Mouse (Mus musculus) midbrain, embryonic 11.5 days (tissue): ENCODE measurements around the gene Arpc4. TPM values are rescaled to one million over a fixed set of nuclear protein-coding genes. Genes with fewer than 3 reads are reported as not detected.

Experiments
- ATAC-seq: fragments of 200-750 bp; cut with Nextera tagmentation; 2 replicates; pipeline ENCODE4 v1.8.0; 2017; ENCODE audit warnings: moderate TSS enrichment, moderate library complexity; ENCODE audit not compliant: low FRiP score
- DNase-seq: peaks from one replicate; pipeline ENCODE4 v3.0.0; 2015; ENCODE audit warnings: low spot score; ENCODE audit errors: missing footprints
- H3K27ac ChIP-seq: fragments of 300-500 bp; sonication (generic); 2 replicates; pipeline ENCODE4 v1.5.1; 2014; ENCODE audit warnings: low read depth, low read length
- H3K27me3 ChIP-seq: fragments of 300-500 bp; sonication (generic); 2 replicates; pipeline ENCODE4 v1.6.1; 2014; ENCODE audit warnings: mild to moderate bottlenecking, low read length, moderate library complexity, mixed read lengths; ENCODE audit not compliant: control insufficient read depth, insufficient read depth
- H3K36me3 ChIP-seq: fragments of 300-500 bp; sonication (generic); 2 replicates; pipeline ENCODE4 v1.6.1; 2014; ENCODE audit warnings: mild to moderate bottlenecking, low read length, moderate library complexity, mixed read lengths; ENCODE audit not compliant: control insufficient read depth, insufficient read depth
- H3K4me1 ChIP-seq: fragments of 300-500 bp; sonication (generic); 2 replicates; pipeline ENCODE4 v1.6.1; 2014; ENCODE audit warnings: low read length; ENCODE audit not compliant: control insufficient read depth, insufficient read depth
- H3K4me2 ChIP-seq: fragments of 300-500 bp; sonication (generic); 2 replicates; pipeline ENCODE4 v1.6.1; 2014; ENCODE audit warnings: mild to moderate bottlenecking, moderate library complexity
- H3K4me3 ChIP-seq: fragments of 300-500 bp; sonication (generic); 2 replicates; pipeline ENCODE4 v1.5.1; 2014; ENCODE audit warnings: low read depth, low read length
- H3K9ac ChIP-seq: fragments of 300-500 bp; sonication (generic); 2 replicates; pipeline ENCODE4 v1.6.1; 2014; ENCODE audit warnings: low read length
- H3K9me3 ChIP-seq: fragments of 300-500 bp; sonication (generic); 2 replicates; pipeline ENCODE4 v1.6.1; 2016; ENCODE audit warnings: low read length; ENCODE audit not compliant: control insufficient read depth
- WGBS: fragments of 180-500 bp; shearing (Covaris S2); extraction: QIAGEN DNeasy Blood & Tissue Kit; methylation state at CpG from one replicate; pipeline ENCODE4 v1.1.7; 2014; 5-methylcytosine and 5-hydroxymethylcytosine counted together
- polyA plus RNA-seq: library from polyadenylated mRNA; unstranded; fragments of >200 nt; fragmentation: Nextera tagmentation; extraction: Ambion mirVana; gene quantifications from 2 replicates; pipeline ENCODE4 v1.2.1, GENCODE M21; 2014

The Arpc4 gene
- polyA plus RNA-seq, 1 experiment from 2014 or later: 208 TPM

DNA sequence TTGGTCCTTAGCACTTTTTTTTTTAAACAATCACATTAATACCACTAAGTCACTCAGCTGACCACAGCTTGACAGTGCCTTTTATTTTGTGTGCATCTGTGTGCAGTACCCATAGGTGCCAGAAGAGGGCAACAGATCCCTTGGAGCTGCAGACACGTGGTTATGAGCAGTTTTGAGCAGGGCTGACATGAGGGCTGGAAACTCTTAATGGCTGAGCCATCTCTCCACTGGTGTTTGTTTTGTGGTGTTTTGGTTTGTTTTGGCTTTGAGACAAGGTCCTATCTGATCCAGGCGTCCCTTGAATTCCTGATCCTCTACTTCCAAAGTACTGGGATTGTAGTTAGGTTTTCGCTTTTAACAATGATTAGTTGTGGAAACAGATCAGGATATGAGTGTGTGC lies 49.5 kb downstream of the Arpc4 start:
- no peaks in the 10 kb centered on the region; the same call in 1 of the 2 replicates for H3K9me3 ChIP-seq
- H3K4me2 ChIP-seq: no peak overlapping the region
- no peak for ATAC-seq
- H3K4me3 ChIP-seq: no peak overlapping the region
- no peak overlapping the region for H3K9ac ChIP-seq
- no peaks in the 10 kb centered on the region for H3K4me1 ChIP-seq
- WGBS: 62% methylated on average over 3 of the region's 3 CpGs
- peak; percentile 92 for DNase-seq
- no peaks in the 10 kb centered on the region for H3K27me3 ChIP-seq
- no peak overlapping the region for H3K27ac ChIP-seq
- H3K36me3 ChIP-seq: no peaks in the 10 kb centered on the region

DNA sequence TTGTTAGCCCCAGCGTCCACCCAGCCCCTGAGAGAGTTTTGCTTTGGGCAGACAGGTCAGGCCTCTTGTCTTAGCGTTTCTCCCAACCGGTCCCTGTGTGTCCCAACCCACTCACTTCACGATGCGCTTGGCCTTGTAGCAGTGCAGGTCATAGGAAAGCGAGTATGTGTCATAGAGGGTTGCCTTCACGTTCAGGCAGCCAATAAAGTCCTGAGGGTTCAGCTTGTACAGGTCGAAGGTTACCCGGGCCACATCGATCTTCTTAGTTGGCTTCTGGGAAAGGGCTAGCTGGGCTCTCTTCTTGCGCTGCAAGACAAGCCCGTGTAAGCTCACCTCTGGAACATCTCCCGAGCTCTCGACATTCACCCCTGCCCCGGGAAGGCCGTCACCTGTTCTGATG lies 50.1 kb downstream of the Arpc4 start:
- no peak overlapping the region for H3K4me2 ChIP-seq
- no peaks in the 10 kb centered on the region for H3K36me3 ChIP-seq
- 93% methylated on average over 16 of the region's 16 CpGs for WGBS
- H3K9me3 ChIP-seq: no peaks in the 10 kb centered on the region; the same call in 1 of the 2 replicates
- no peaks in the 10 kb centered on the region for H3K4me1 ChIP-seq
- peak; percentile 49 for DNase-seq
- ATAC-seq: no peak
- H3K27me3 ChIP-seq: no peaks in the 10 kb centered on the region
- H3K4me3 ChIP-seq: no peak overlapping the region
- H3K27ac ChIP-seq: no peak overlapping the region
- no peak overlapping the region for H3K9ac ChIP-seq

DNA sequence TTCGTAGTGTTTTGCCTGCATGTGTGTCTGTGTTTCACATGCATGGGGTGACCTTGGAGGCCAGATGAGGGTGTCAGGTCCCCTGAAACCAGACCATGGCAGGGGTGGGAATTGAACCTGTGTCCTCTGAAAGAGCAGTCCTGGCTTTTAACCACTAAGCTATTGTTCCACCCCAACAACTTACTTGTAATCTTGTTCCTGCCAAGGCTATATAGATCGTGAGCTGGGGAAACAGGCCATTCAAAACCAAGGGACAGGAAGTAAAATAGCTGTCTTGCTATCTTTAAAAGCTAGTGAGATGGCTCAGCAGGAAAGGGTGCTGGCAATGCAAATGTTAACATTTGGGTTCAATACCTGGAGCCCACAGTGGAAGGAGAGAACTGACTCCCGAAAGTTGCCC lies 52.0 kb downstream of the Arpc4 start:
- DNase-seq (no peak), ATAC-seq (no peak)
- no peaks in the 10 kb centered on the region for H3K36me3 ChIP-seq
- no peaks in the 10 kb centered on the region; the same call in 1 of the 2 replicates for H3K9me3 ChIP-seq
- no peak overlapping the region for H3K27ac ChIP-seq
- H3K4me2 ChIP-seq: no peak overlapping the region
- no peaks in the 10 kb centered on the region for H3K27me3 ChIP-seq
- H3K4me1 ChIP-seq: no peaks in the 10 kb centered on the region
- 81% methylated on average over 3 of the region's 3 CpGs for WGBS
- H3K4me3 ChIP-seq: no peak overlapping the region
- H3K9ac ChIP-seq: no peak overlapping the region

DNA sequence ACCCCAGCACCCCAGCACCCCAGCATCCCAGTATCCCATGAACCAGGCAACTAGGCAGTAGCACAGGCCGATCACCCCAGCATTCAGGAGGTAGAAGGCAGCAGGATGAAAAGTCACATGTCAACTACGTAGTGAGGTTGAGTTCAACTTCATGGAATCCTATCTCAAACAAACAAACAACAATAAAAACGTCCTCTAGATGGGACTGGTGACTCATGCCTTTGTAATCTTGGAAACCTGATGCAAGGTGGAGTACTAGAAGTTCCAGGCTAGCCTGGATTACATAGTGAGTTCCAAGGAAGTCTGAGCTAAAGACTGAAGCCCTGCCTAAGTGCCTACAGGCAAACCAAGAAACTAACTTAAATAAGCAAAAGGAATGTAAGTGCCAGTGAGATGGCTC lies 52.9 kb downstream of the Arpc4 start:
- Histone ChIP-seq H3K9ac (no peak overlapping the region), H3K4me2 (no peak overlapping the region), H3K27me3 (no peaks in the 10 kb centered on the region), H3K9me3 (no peaks in the 10 kb centered on the region; the same call in 1 of the 2 replicates), H3K27ac (no peak overlapping the region), H3K4me3 (no peak overlapping the region), H3K36me3 (no peaks in the 10 kb centered on the region), H3K4me1 (no peaks in the 10 kb centered on the region)
- DNase-seq (peak; percentile 28), ATAC-seq (no peak)
- WGBS: 64% methylated on average over 3 of the region's 3 CpGs

DNA sequence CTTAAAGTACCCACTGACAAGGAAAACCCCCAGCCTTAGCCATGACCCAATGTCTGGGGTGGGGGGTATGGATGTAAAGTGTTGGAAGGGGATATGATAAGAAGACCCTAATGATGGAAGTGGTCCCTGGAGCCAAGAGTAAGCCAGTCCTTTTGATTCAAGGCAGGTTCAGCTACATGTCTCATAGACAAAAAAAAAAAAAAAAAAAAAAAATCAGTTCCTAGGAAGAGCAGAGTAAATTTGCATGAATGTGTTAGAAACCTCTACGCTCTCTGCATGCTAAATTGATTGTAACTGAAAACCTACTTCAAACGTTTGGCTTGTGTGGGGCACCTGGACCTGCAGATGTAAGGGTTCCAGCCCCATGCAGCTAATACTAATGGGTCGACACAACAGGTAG lies 53.9 kb downstream of the Arpc4 start:
- Histone ChIP-seq H3K27ac (no peak overlapping the region), H3K27me3 (no peaks in the 10 kb centered on the region), H3K9ac (no peak overlapping the region), H3K4me3 (no peak overlapping the region), H3K36me3 (no peaks in the 10 kb centered on the region), H3K4me1 (no peaks in the 10 kb centered on the region), H3K9me3 (no peaks in the 10 kb centered on the region; the same call in 1 of the 2 replicates), H3K4me2 (no peak overlapping the region)
- WGBS: 69% methylated on average over 3 of the region's 3 CpGs
- ATAC-seq (no peak), DNase-seq (peak; percentile 67)

DNA sequence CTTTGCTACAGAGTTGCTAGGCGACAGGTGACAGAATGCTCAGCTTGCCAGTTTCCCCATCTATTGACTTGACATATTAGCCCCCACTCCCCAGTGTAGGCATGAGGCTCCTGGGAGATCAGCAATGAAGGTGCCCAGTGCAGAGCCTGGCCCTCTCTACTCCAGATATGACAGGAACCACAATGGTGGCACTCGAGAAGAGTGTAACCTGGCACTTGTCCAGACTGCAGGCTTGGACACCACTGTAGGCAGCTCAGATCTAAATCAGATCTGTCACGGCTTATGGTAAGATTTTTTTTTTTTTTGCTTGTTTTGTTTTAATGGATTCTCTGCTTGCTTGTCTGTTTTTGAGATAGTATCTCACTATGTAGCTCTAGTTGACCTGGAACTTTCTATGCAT lies 55.7 kb downstream of the Arpc4 start:
- Histone ChIP-seq H3K27ac (no peak overlapping the region), H3K4me3 (no peak overlapping the region), H3K9ac (no peak overlapping the region), H3K36me3 (no peaks in the 10 kb centered on the region), H3K4me2 (no peak overlapping the region), H3K9me3 (no peaks in the 10 kb centered on the region), H3K27me3 (no peaks in the 10 kb centered on the region), H3K4me1 (no peaks in the 10 kb centered on the region)
- WGBS: 78% methylated on average over 3 of the region's 3 CpGs
- DNase-seq: no peak
- ATAC-seq: no peak

DNA sequence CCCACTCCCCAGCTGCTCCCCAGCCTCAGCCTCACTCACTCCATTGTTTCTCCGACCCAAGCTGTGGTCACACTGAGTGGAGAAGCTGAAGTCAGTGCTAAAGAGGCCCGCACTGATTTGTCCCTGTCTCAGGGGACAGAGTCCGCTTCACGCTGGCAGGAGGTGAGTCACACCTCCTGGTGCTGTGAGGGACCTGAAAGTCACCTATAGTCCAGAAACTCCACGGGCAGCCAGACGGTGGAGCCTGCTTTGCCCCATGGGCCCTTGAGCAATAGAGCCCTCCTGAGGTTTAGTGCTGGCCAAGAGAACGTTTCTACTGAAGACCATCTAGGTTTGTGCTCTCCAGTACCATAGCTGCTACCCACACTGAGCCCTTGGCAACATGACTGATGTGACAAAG lies 56.8 kb downstream of the Arpc4 start:
- Histone ChIP-seq H3K4me2 (no peak overlapping the region), H3K9ac (no peak overlapping the region), H3K9me3 (no peaks in the 10 kb centered on the region), H3K4me3 (no peak overlapping the region), H3K4me1 (no peaks in the 10 kb centered on the region), H3K27me3 (no peaks in the 10 kb centered on the region), H3K27ac (no peak overlapping the region), H3K36me3 (no peaks in the 10 kb centered on the region)
- no peak for DNase-seq
- no peak for ATAC-seq
- 75% methylated on average over 7 of the region's 7 CpGs for WGBS

DNA sequence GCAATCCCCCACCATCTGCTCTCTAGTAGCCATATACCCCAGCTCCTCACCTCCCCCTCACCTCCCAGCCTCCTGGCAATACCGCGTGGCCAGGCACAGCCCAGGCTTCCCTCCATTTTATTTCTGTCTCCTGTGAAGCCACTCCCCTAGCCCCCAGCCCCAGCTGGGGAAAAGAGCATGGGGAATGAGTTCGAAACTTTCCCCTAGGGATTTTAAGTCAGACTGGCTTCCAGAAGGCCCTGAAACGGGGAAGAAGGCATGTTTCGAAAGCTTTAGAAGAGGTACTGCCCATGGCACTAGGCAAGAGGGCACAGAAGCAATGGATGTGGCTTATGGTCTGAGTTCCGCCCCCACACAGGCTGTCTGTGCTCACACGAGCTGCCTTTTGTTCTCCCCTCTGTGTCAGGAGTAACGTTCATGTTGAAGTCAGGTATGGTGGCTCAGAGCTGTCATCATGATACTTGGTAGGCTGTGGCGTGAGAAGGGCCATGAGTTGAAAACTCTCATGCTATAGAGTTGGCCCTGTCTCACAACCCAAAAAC lies 57.8 kb downstream of the Arpc4 start, which contains the start of gene Cidec:
Gene Cidec, minus strand, starts transcription at position 97 of the 542 bp plus-strand sequence.
- WGBS: 75% methylated on average over 9 of the region's 9 CpGs
- Histone ChIP-seq H3K27me3 (no peaks in the 10 kb centered on the region), H3K9ac (no peak within 1 kb of the TSS), H3K36me3 (no peaks in the 10 kb centered on the region), H3K4me3 (no peak within 1 kb of the TSS), H3K9me3 (no peaks in the 10 kb centered on the region), H3K27ac (no peak within 1 kb of the TSS), H3K4me2 (no peak within 1 kb of the TSS), H3K4me1 (no peaks in the 10 kb centered on the region)
- ATAC-seq (no peak), DNase-seq (peak; percentile 72)

DNA sequence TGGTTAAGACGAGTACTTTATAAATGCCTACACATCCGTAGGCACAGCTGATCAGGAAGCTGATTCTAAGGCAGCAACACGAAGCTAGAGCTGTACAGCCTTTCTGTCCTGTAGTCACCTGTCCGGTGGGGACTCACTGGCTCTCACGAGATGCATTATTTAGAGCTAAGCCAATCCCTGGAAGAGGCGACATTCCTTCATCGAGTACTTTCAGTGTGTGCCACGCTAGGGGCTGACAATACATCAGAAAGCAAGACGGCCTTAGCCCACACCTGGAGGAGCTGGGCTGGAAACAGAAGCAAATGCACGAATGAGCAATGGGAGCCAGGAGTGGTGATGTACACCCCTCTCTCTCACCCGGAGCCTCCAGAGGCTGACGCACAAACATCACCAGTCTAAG lies 59.2 kb downstream of the Arpc4 start:
- WGBS: 82% methylated on average over 12 of the region's 12 CpGs
- ATAC-seq (no peak), DNase-seq (peak; percentile 79)
- no peak overlapping the region for H3K27ac ChIP-seq
- no peak overlapping the region for H3K9ac ChIP-seq
- no peaks in the 10 kb centered on the region for H3K27me3 ChIP-seq
- H3K4me1 ChIP-seq: no peaks in the 10 kb centered on the region
- H3K4me3 ChIP-seq: no peak overlapping the region
- no peaks in the 10 kb centered on the region for H3K36me3 ChIP-seq
- H3K9me3 ChIP-seq: no peaks in the 10 kb centered on the region
- H3K4me2 ChIP-seq: no peak overlapping the region
